Mouse (Mus musculus): ENCODE measurements around the gene Trim56. TPM values are rescaled to one million over a fixed set of nuclear protein-coding genes. Genes with fewer than 3 reads are reported as not detected.
"Not testable (repeated sequence)": the region's sequence is repeated elsewhere in the genome, so short reads cannot be mapped to it uniquely, and the experiment has no call there.

Trim56 gene
- 10 to 100 TPM; 26.5 to 32.5 TPM for total RNA-seq (2021)
- long read RNA-seq, experiment 1, partial matches to known transcripts, result 0 of 12 reads
- long read RNA-seq, experiment 1, other reads (novel, unspliced or antisense), result 12 of 12 reads
- long read RNA-seq, experiment 2, partial matches to known transcripts, result 0 of 5 reads
- long read RNA-seq, experiment 2, other reads (novel, unspliced or antisense), result 5 of 5 reads

DNA sequence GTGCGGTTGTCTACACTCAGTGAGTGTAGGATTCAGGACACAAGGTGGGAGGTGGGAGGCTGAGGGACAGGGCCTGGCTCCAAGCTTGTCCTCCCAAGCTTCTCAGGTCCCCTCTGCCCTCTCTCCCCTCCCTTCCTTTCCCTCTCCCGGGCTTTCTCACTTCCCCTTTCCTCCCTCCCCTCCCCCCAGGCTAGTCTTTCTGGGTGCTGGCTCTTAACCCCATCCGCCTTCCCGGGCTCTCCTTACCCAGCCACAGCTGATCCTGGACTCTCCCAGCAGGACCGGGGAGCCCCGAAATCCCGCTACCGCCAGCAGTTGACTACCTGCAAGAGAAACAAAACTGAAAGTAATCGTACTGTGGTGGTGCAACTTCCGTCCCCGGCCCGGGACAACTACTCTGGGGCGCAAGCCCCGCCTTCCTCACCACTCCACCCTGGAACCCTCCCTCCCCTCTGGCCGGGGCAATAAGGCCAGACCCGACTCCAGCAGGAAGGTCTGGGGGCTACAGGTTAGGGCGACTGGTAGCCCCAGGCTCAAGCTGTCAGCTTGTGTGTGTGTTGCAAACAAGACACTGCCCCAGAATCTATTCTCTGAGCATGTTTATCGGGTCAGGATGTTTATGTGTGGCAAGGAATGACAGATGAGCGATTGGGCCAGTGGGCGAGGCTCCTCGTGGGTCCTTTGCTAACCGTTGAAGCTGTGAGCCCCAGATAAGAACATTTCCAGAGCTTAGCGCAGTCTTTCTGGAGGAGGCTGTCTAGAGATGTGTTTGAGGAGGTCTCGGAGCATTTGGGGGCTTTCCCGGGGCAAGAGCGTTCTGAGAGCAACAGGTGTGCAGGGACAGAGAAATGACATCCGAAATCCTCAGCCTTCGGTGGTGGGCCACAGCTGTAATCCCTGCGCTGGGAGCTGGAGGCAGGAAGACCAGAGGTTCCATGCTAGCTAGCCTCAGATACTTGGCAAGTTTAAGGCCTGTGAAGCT lies at the start of gene Trim56:
Trim56 (minus strand) TSS at position 344 of the 982 bp plus-strand sequence.
- peak; percentile 87 for DNase-seq

DNA sequence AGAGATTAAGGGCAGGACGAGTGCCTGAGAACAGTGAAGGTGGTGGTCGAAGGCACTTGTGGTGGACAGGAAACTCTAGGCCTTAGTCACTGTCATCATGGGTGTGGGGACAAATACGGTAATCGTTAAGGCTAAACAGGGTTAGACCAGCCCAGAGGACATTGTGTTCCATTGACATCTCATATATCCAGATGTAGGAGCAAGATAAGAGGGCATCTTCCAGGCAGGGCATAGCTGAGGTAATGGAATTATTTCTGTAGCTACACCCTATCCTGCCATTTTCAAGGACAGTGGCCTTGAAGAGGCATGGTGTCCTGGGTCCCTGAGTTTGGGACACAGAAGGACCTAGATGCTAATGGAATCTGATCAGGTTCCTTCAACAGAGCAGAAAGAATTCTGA lies 45.8 kb upstream of the Trim56 start:
- DNase-seq, result no peak

DNA sequence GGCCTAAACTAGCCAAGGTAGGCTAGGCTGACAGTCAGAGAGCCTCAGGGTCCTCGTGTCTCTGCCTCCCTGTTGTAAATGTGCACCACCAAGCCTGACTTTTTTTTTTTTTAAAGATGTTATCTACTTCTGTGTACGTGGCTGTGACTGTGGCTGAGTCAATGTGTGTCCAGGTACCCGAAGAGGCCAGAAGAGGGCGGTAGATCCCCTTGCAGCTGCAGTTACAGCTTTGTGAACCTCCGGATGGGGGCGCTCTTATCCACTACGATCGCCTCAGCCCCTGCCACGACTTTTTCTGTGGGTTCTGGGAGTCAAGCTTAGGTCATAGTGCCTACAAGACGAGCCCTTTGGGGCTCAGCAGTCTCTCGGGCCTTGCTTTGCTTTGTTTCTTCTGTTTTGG lies 43.5 kb upstream of the Trim56 start:
- DNase-seq, result peak; percentile 51

DNA sequence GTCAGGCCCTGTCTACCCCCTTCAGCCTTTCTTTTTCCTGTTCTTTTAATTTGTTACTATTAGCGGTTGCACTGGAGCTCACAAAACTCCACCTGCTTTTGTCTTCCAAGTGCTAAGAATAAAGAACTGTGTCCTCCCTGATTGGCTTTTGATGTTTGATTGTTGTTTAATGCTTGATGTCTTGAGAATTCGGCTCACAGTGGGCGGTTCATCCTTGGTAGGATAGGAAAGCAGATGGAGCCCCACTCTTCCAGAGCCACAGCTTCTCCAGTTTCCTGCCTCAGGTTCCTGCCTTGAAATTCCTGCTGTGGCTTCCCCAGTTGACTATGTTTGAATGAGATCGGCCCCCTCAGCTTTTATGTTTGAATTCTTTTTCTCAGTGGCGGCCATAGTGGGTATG lies 37.3 kb upstream of the Trim56 start:
- no peak for DNase-seq

DNA sequence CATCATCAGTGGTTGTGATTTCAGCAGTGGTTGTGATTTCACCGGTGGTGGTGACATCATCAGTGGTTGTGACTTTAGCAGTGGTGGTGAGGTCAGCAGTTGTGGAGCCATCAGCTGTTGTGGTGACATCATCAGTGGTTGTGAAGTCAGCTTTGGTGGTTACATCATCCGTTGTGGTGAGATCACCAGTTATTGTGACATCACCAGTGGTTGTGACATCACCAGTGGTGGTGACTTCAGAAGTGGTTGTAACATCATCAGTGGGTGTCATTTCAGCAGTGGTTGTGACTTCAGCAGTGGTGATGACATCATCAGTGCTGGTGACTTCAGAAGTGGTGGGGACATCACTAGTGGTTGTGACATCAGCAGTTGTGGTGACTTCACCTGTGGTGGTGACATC lies 36.6 kb upstream of the Trim56 start:
- DNase-seq, result no peak

DNA sequence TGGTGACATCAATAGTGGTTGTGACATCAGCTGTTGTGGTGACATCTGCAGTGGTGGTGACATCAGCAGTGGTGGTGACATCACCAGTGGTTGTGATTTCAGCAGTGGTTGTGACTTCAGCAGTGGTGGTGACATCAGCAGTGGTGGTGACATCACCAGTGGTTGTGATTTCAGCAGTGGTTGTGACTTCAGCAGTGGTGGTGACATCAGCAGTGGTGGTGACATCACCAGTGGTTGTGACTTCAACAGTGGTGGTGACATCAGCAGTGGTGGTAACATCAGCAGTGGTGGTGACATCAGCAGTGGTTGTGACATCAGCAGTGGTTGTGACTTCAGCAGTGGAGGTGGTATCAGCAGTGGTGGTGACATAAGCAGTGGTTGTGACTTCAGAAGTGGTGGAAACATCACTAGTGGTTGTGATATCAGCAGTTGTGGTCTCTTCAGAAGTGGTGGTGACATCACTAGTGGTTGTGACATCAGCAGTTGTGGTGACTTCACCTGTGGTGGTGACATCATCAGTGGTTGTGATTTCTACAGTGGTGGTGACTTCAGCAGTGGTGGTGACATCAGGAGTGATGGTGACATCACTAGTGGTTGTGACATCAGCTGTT lies 33.4 kb upstream of the Trim56 start, which contains the start of gene Muc3:
Muc3 (minus strand) TSS at position 51 of the 611 bp plus-strand sequence.
- DNase-seq, result not testable (repeated sequence)

DNA sequence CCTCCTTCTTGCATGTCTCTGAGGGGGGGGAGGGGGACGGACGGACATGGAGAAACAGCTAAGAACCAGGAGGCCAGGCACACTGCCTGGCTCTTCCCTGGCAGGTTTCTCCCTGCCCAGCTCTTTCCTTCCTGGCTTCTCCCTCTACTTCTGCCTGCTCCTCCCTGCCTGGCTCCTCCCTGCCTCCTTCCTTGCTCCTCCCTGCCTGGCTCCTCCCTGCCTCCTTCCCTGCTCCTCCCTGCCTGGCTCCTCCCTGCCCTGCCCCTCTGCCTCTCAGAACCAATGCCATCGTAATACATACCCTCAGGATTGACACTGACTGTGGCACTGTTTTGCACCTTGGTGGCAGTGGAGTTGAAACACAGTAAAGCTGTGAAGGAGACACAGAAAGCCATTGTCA lies 24.8 kb upstream of the Trim56 start:
- no peak for DNase-seq

DNA sequence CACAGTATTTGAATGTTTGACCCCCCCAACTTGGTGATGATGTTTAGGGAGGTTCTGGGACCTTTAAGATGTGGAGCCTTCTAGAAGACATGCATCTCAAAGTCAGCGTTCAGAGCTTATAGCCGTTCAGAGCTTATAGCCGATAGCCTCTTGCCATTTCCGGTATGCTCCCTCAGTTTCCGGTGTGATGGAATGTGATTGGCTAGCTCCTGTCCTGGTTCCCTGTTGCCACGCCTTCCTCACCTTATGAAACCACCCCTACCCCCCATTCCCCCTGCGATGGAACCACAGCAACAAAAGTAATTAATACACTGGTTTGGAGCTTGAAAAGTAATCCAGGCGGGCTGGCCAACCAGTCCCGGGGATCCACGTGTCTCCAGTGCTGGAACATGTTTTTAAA lies 23.0 kb upstream of the Trim56 start:
- DNase-seq, result no peak

DNA sequence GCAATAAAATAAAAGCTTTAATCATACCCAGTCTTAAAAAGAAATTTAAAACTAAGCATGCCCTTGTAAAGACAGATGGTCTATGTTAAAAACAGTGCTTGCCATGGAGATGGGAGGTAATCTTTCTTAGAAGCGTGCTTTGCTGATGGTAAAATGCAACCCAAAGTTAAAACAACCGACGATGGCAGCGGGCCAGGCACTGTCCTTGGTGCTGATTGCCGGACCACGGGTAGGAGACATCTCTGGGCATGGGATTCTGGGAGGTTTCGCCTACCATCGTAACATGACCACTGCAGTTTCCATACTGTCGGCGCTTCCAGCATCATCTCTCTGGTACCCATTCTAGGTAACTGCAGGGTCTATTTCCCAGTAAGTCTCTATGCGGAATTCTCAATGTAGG lies 18.9 kb upstream of the Trim56 start:
- peak; percentile 82 for DNase-seq

DNA sequence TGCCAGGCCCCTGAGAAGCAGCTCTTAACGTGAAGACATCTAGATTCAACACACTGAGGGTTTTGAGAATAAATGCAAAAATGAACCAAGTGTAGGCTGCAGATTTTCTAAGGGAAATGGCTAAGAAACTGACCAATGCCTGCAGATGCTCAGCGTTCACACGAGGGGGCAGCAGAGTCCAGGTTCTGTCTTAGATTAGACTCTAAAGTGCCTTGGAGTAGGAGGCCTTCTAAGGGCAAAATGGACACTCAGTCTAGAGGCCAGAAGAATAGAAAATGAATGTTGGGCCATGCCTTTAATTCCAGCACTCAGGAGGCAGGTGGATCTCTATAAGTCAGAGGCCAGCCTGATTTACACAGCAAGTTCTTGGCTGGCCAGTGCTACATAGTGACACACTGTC lies 15.5 kb upstream of the Trim56 start:
- DNase-seq, result peak; percentile 81

DNA sequence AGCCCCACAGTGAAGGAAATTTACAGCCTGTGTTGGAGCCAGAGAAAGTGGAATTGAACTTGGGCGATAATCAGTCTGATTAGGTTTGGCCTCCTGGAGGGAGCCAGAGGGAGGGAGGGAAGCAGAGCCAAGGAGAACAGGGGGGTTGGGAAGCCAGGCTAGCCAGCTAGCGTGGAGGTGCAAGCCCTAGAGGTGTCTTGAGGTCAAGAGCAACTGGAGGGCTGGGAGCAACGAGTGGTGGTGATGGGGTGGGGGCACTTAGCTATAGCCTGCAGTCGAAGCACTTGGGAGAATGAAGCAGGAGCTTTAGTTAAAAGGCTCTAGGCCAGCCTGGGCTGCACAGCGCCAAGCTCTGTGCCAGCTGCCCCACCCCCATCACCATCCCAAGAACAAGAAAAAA lies 13.3 kb upstream of the Trim56 start:
- no peak for DNase-seq

DNA sequence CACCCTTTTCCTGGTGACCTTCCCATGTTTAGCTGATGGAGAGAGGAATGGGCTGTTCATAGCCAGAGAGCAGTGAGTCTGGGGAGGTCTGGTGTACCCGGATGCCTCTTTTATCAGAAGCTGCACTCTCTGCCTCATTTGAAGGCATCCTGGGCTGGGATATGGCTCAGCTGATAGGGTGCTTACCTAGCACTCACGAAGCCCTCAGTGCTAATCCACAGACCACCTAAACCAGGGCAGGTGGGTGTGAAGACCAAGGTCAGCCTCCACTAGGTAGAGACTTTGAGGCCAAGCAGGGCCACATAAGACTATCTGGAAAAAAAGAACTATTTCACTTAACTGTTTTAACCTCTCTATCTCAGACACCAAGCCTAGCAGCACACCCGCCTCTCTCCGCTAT lies 7.5 kb upstream of the Trim56 start:
- no peak for DNase-seq

DNA sequence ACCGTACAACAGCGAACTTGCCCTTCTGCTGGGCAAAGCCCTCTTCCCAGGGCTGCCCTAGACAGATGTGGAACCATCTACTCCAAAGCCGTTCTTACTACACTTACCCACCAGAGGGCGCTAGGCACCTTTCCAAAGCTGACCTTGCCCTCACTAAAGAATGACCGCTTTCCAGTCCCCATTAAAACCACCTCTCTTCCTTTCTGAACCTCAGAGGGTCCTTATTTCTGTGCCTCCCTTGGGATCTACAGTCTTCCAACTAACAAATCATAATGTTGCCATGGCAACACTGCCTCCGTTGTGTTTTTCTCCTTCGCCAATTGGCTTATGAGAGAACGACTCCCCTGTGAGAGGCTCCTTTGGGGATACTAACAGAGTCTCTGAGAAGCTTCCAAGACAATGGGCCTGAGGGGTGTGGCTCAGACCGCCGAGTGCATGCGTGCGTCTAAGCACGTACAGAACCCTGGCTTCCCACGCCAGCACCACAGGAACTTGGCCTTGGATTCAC lies 6.7 kb upstream of the Trim56 start:
- peak; percentile 84 for DNase-seq

DNA sequence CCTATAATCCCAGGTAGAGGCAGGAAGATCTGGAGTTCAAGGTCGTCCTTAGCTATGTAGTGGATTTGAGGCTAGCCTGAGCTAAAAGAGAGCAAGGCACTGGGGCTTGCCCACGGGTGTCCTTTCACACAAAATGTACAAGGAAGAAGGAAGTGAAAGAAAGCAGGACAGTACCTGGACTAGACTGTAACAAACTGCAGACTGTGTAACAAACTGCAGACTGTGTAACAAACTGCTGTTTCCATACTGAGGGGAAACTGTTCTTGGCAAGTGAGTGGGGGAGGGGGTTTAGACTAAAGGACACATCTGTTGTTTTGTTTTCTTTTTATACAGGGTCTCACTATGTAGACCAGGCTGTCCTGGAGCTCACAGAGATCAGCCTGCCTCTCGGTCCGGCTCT lies 5.3 kb upstream of the Trim56 start:
- DNase-seq, result no peak

DNA sequence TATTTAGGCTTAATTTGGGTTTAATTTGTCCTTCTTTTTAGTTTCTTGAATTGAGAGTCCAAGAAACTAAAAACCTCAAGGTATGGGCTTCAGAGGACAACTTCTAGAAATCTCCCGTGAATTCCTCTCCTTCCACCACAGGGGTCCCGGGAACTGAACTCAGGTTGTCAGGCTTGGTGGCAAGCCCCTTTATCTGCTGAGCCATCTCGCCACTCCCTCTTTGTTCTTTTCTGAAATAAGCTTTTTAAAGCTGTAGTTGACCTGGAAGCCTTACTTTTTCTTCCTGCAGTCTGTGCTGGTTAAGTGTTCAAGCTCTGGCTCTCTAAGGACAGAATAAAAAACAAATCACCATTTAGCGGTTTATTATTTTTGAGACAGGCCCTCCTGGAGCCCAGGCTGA lies 2.9 kb upstream of the Trim56 start:
- DNase-seq, result no peak

DNA sequence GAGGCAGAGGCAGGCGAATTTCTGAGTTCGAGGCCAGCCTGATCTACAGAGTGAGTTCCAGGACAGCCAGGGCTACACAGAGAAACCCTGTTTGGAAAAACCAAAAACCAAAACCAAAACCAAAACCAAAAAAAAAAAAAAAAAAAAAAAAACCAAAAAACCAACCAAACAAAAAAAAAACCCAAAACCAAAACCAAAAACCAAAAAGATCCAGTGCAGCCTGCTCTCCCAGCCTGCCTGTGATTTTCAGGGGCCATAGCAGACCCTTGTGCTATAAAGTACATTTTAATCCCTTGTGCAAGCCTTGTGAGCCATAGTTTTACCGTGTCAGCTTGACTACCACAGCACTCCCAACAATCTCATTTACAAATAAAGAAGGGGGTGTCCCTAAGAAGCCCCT lies 2.0 kb upstream of the Trim56 start:
- DNase-seq, result not testable (repeated sequence)

DNA sequence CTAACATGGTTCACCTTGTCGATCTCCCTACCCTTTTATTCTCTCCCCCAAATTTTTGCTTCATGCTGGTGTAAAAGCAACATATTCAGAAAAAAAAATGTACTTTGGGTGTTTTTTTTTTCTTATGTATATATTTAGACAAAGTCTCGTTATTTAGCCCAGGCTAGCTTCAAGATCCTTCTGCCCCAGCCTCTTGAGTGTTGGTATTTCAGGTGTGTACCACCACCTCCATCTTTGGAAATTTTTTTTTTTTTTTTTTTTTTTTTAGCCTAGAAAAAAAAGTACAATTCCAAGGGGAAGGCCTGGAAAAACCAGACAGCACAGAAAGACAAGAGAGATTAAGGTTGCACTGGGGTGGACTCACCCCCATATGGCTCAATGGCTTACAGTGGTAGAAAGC lies 978 bp upstream of the Trim56 start:
- DNase-seq, result no peak

DNA sequence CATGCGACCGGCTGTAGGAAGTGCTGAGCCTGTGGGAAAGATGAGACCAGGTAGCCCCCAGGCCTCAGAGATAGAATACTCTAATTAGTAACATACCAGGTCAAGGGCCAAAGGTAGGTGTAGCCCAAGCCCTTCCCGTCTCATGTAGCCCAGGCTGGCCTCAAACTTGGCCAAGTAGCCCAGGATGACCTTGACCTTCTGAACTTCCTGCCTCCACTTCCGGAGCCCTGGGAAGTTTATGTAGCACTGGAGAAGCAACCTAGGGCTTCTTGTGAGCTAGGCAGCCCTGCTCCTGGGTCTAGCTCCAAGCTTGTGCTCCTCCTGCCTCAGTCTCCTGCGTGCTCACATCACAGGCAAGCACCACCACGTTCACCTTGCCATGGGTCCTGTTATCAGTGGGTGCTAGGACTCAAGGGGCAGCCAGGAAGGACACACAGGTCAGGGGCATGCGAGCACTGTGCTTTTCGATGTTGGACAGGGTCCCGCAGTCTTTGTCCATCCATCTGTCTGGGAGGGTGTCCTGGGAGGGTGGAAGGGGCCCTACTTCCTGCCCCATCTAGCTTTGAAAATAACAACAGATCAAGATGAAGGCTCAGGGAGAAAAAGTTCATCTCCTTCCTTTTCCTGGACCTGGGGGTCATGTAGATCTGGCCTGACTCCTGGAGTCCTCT lies 983 bp downstream of the Trim56 start:
- DNase-seq, result no peak

DNA sequence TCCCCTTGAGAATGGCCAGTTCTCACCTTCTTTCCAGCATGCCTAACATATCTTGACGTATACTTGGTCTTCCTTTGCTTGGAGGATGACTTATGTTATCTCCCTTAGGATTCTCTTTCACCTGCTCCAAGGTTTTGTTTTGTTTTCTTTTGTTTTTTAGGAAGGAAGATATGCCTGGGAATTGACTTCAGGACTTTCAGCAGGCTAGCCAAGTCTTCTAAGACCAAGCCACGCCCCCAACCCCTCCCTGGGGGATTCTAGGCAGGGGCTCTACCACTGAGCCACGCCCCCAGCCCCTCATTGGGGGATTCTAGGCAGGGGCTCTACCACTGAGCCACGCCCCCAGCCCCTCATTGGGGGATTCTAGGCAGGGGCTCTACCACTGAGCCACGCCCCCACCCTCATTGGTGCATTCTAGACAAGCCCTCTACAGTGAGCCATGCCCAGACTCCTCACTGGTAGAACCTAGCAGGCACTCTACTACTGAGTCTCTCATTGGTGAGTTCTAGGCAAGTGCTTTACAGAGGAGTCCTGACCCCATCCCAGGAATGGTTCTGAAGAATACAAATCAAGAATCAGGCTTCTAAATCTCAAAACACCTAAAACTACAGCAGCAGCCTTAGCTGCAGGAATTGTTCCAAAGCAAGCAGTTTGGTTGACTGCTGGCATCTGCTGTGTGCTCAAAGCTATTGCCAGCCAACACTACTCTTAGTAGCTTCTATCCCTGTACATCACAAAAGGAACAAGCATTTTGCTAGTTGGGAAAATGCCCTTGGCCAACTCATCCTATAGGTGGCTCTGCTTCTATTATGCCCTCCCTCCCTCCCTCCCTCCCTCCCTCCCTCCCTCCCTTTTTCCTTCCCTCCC lies 4.2 kb downstream of the Trim56 start:
- DNase-seq, result no peak

DNA sequence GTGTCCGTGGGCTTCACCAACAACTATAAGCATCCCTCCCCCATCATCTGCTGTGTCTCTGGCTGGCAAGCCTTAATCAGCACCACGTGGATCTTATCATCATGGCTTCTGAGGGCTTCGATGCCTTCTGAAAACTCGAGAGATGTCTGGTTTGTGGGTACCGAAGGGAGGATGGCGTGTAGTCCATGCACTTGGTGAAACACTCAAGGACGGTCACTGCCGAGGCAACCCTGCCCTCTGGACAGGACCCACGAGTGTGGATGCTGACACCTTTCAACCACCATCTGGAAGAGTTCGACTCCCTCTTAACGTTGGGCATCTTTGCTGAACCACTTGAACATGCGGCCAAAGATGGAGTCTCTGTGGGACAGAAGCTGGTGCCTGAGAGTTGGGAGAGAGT lies 5.1 kb downstream of the Trim56 start:
- DNase-seq, result no peak

DNA sequence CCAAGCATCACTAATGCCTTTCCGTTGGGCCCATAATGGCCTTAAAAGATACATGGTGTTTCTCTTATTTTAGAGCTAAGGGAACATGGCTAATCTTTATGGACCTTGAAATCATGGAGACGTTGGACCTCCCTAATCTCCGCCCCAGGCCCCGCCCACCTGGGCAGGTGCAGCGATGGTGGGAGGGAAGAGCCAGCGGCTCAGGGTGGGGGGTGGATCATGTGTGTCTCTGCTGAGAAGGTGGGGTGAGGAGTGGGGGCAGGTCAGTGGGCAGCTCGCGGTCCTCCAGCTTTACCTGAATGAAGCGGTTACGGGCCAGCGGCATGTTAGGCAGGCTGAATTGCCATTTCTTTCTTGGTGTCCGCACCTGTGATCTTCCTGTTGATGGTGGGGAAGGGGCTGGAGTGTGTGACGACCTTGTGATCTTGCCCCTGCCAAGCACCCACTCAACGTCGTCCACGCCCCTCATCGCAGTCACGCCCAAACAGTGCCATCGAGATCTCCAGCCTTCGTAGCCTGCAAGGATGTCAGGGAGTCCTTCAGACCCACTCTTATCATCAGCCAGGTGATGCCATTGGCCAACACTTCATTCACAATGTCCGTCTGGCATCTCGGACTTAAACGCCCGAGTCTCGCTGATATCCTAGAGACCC lies 5.9 kb downstream of the Trim56 start:
- no peak for DNase-seq

Measured in adrenal gland, postnatal 10 days (tissue).